Mouse (Mus musculus): ENCODE results near the gene Xrcc6. TPM values are rescaled to one million over a fixed set of nuclear protein-coding genes. Genes with fewer than 3 reads are reported as not detected.

Gene Xrcc6
- polyA plus RNA-seq, 1 experiment, result 53.7 TPM

DNA sequence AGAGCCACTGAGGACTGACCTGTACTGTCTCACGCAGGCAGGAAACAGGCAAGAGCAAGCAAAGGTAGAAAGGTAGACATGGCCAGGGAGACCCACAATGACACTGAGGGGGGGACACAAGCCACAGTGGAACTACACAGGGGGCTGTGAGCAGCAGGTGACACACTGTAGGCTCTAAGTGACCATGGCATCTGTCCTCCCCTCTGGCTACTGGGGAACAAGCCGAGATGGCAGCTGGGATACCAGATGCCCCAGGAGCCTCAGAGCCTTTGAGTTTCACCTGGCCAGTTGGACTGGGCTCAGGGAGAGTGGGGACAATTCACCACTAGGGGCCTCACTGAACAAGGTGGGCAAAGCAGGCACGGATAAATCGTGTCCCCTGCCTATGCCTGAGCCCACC, 35.3 kb upstream of the Xrcc6 start:
- Histone ChIP-seq H3K27me3 (ENCODE audit: control insufficient read depth, insufficient read depth, insufficient read length) (no peaks in the 10 kb centered on the region), H3K79me2 (ENCODE audit: control insufficient read depth, insufficient read depth) (no peaks in the 10 kb centered on the region), H3ac (ENCODE audit: control insufficient read depth, insufficient read length, low read depth) (no peak overlapping the region), H3K79me3 (ENCODE audit: low read depth) (no peaks in the 10 kb centered on the region), H3K4me3 (ENCODE audit: insufficient read depth, poor library complexity, severe bottlenecking) (no peak overlapping the region), H3K36me3 (ENCODE audit: control insufficient read depth, insufficient read depth) (peaks cover 20% of the 10 kb centered on the region)
- TF ChIP-seq MYOG (IDR thresholded peaks at IDR 0.05; ENCODE audit: control insufficient read depth, extremely low read depth, insufficient read length) (no peak), CEBPB (IDR thresholded peaks at IDR 0.05; ENCODE audit: low read depth) (no peak), CTCF (IDR thresholded peaks at IDR 0.05; ENCODE audit: control insufficient read depth, insufficient read depth, insufficient read length) (no peak), MAX (IDR thresholded peaks at IDR 0.05) (no peak), FOSL1 (IDR thresholded peaks at IDR 0.05; ENCODE audit: insufficient read depth, low read length, poor library complexity, severe bottlenecking) (no peak), MYOD1 (IDR thresholded peaks at IDR 0.05; ENCODE audit: control insufficient read depth, insufficient read length, low read depth) (no peak), USF1 (IDR thresholded peaks at IDR 0.05; ENCODE audit: low read depth) (no peak)

GRCm38 (mm10) chr15:81954151-81954583, 33.5 kb upstream of the Xrcc6 start:
- H3ac ChIP-seq (ENCODE audit: control insufficient read depth, insufficient read length, low read depth), result no peak overlapping the region
- H3K4me3 ChIP-seq (ENCODE audit: insufficient read depth, poor library complexity, severe bottlenecking), result no peak overlapping the region
- TF ChIP-seq CTCF (IDR thresholded peaks at IDR 0.05; ENCODE audit: control insufficient read depth, insufficient read depth, insufficient read length) (no peak), CEBPB (IDR thresholded peaks at IDR 0.05; ENCODE audit: low read depth) (no peak), MYOG (IDR thresholded peaks at IDR 0.05; ENCODE audit: control insufficient read depth, extremely low read depth, insufficient read length) (no peak), USF1 (IDR thresholded peaks at IDR 0.05; ENCODE audit: low read depth) (no peak), FOSL1 (IDR thresholded peaks at IDR 0.05; ENCODE audit: insufficient read depth, low read length, poor library complexity, severe bottlenecking) (no peak)
- H3K79me2 ChIP-seq (ENCODE audit: control insufficient read depth, insufficient read depth), result no peaks in the 10 kb centered on the region
- peaks cover 20% of the 10 kb centered on the region for H3K36me3 ChIP-seq (ENCODE audit: control insufficient read depth, insufficient read depth)
- H3K27me3 ChIP-seq (ENCODE audit: control insufficient read depth, insufficient read depth, insufficient read length), result no peaks in the 10 kb centered on the region
- H3K79me3 ChIP-seq (ENCODE audit: low read depth), result no peaks in the 10 kb centered on the region

DNA sequence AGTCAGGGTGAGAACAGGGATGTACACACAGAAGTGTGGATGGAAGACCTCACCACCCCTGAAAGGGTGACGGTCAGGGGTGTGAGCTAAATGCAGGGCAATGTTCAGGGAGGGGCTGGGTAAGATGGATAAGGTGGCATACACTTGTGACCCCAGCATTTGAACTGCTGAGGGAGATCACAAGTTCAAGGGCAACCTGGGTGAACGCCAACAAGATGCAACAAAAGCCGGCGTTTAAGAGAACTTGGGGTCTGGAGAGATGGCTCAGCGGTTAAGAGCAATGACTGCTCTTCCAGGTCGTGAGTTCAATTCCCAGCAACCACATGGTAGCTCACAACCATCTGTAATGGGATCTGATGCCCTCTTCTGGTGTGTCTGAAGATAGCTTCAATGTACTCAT, 32.9 kb upstream of the Xrcc6 start:
- H3ac ChIP-seq (ENCODE audit: control insufficient read depth, insufficient read length, low read depth), result no peak overlapping the region
- H3K27me3 ChIP-seq (ENCODE audit: control insufficient read depth, insufficient read depth, insufficient read length), result no peaks in the 10 kb centered on the region
- no peak overlapping the region for H3K4me3 ChIP-seq (ENCODE audit: insufficient read depth, poor library complexity, severe bottlenecking)
- no peaks in the 10 kb centered on the region for H3K79me2 ChIP-seq (ENCODE audit: control insufficient read depth, insufficient read depth)
- no peaks in the 10 kb centered on the region for H3K79me3 ChIP-seq (ENCODE audit: low read depth)
- peaks cover 20% of the 10 kb centered on the region for H3K36me3 ChIP-seq (ENCODE audit: control insufficient read depth, insufficient read depth)
- TF ChIP-seq CEBPB (IDR thresholded peaks at IDR 0.05; ENCODE audit: low read depth) (no peak), FOSL1 (IDR thresholded peaks at IDR 0.05; ENCODE audit: insufficient read depth, low read length, poor library complexity, severe bottlenecking) (no peak), MAX (IDR thresholded peaks at IDR 0.05) (no peak), MYOD1 (IDR thresholded peaks at IDR 0.05; ENCODE audit: control insufficient read depth, insufficient read length, low read depth) (no peak), USF1 (IDR thresholded peaks at IDR 0.05; ENCODE audit: low read depth) (no peak), CTCF (IDR thresholded peaks at IDR 0.05; ENCODE audit: control insufficient read depth, insufficient read depth, insufficient read length) (no peak), MYOG (IDR thresholded peaks at IDR 0.05; ENCODE audit: control insufficient read depth, extremely low read depth, insufficient read length) (no peak)

DNA sequence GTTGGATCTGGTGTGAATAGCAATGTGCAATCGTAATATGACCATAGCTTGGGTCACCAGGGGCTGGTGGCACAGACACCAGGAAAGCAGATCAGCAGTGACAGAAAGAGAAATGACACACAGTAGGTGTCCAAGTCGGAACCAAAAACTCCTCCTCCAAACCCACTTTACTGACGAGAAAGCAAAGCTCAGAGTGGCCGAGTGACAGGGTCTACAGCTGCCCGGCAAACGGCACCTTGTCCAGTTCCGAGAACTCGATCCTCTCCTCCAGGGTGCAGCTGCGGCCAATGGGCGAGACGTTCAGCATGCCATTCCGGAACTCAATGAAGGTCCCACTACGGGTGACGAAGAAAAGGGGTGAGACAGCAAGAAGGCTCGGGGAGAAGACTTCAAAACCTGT, 32.2 kb upstream of the Xrcc6 start:
- H3K79me2 ChIP-seq (ENCODE audit: control insufficient read depth, insufficient read depth), result no peaks in the 10 kb centered on the region
- TF ChIP-seq FOSL1 (IDR thresholded peaks at IDR 0.05; ENCODE audit: insufficient read depth, low read length, poor library complexity, severe bottlenecking), result no peak
- no peak for TF ChIP-seq USF1 (IDR thresholded peaks at IDR 0.05; ENCODE audit: low read depth)
- TF ChIP-seq CEBPB (IDR thresholded peaks at IDR 0.05; ENCODE audit: low read depth), result no peak
- TF ChIP-seq MYOG (IDR thresholded peaks at IDR 0.05; ENCODE audit: control insufficient read depth, extremely low read depth, insufficient read length), result no peak
- TF ChIP-seq CTCF (IDR thresholded peaks at IDR 0.05; ENCODE audit: control insufficient read depth, insufficient read depth, insufficient read length), result no peak
- TF ChIP-seq MYOD1 (IDR thresholded peaks at IDR 0.05; ENCODE audit: control insufficient read depth, insufficient read length, low read depth), result no peak
- no peak for TF ChIP-seq MAX (IDR thresholded peaks at IDR 0.05)
- H3K36me3 ChIP-seq (ENCODE audit: control insufficient read depth, insufficient read depth), result peaks cover 20% of the 10 kb centered on the region
- H3K79me3 ChIP-seq (ENCODE audit: low read depth), result no peaks in the 10 kb centered on the region
- H3K4me3 ChIP-seq (ENCODE audit: insufficient read depth, poor library complexity, severe bottlenecking), result no peak overlapping the region
- no peak overlapping the region for H3ac ChIP-seq (ENCODE audit: control insufficient read depth, insufficient read length, low read depth)
- H3K27me3 ChIP-seq (ENCODE audit: control insufficient read depth, insufficient read depth, insufficient read length), result no peaks in the 10 kb centered on the region

DNA sequence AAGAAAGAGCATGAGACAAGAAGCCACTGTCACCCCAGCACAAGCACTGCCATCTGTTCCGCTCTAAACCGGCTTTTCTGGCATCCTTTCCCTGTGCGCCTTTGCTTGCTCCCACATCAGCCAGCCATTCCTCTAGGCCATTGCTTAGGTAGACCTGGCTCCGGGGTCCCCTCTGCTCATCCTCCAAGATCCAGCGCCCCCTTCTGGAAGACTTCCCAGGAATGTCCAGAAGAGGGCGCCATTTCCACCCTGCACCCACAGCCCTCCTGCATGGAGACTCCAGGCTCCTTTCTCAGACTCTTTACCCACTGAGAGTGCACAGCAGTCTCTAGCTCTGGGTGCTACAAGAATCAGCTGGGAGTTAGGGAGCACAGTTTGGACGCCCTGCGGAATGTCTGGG, 31.2 kb upstream of the Xrcc6 start:
- peaks cover 13% of the 10 kb centered on the region for H3K36me3 ChIP-seq (ENCODE audit: control insufficient read depth, insufficient read depth)
- H3ac ChIP-seq (ENCODE audit: control insufficient read depth, insufficient read length, low read depth), result no peak overlapping the region
- H3K79me3 ChIP-seq (ENCODE audit: low read depth), result no peaks in the 10 kb centered on the region
- no peak overlapping the region for H3K4me3 ChIP-seq (ENCODE audit: insufficient read depth, poor library complexity, severe bottlenecking)
- no peaks in the 10 kb centered on the region for H3K79me2 ChIP-seq (ENCODE audit: control insufficient read depth, insufficient read depth)
- TF ChIP-seq CTCF (IDR thresholded peaks at IDR 0.05; ENCODE audit: control insufficient read depth, insufficient read depth, insufficient read length), result peak; percentile 96
- TF ChIP-seq MYOD1 (IDR thresholded peaks at IDR 0.05; ENCODE audit: control insufficient read depth, insufficient read length, low read depth), result no peak
- no peaks in the 10 kb centered on the region for H3K27me3 ChIP-seq (ENCODE audit: control insufficient read depth, insufficient read depth, insufficient read length)

DNA sequence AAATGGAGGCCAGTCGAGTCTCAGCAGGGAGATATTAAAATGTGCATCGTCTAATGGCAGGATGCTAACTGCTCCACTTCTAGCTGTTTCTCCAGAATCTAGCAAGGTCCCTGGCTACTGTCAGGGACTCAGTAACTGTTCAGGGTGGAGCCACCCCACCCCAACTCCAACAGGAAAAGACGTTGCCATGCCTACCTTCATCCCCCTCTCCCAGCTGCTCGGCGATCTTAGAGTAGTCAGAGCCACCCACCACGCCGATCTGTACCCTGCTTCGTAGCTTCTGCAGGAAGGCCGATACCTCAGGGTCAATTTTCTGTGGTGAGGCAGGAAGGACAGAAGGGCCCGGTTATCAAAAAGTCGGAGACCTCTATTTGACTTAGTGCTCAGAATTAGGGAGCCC, 30.0 kb upstream of the Xrcc6 start:
- H3K27me3 ChIP-seq (ENCODE audit: control insufficient read depth, insufficient read depth, insufficient read length), result no peaks in the 10 kb centered on the region
- no peak overlapping the region for H3K4me3 ChIP-seq (ENCODE audit: insufficient read depth, poor library complexity, severe bottlenecking)
- peaks cover 13% of the 10 kb centered on the region for H3K36me3 ChIP-seq (ENCODE audit: control insufficient read depth, insufficient read depth)
- TF ChIP-seq MYOD1 (IDR thresholded peaks at IDR 0.05; ENCODE audit: control insufficient read depth, insufficient read length, low read depth) (no peak), CEBPB (IDR thresholded peaks at IDR 0.05; ENCODE audit: low read depth) (no peak), USF1 (IDR thresholded peaks at IDR 0.05; ENCODE audit: low read depth) (no peak), MYOG (IDR thresholded peaks at IDR 0.05; ENCODE audit: control insufficient read depth, extremely low read depth, insufficient read length) (no peak), MAX (IDR thresholded peaks at IDR 0.05) (no peak), FOSL1 (IDR thresholded peaks at IDR 0.05; ENCODE audit: insufficient read depth, low read length, poor library complexity, severe bottlenecking) (no peak), CTCF (IDR thresholded peaks at IDR 0.05; ENCODE audit: control insufficient read depth, insufficient read depth, insufficient read length) (no peak)
- H3K79me3 ChIP-seq (ENCODE audit: low read depth), result no peaks in the 10 kb centered on the region
- no peaks in the 10 kb centered on the region for H3K79me2 ChIP-seq (ENCODE audit: control insufficient read depth, insufficient read depth)
- no peak overlapping the region for H3ac ChIP-seq (ENCODE audit: control insufficient read depth, insufficient read length, low read depth)

All from C2C12 (cell line).